Mouse (Mus musculus): Measurements from ENCODE around the gene Il9r. TPM values are rescaled to one million over a fixed set of nuclear protein-coding genes. Genes with fewer than 3 reads are reported as not detected.

The Il9r gene
- polyA plus RNA-seq (2012; rRNA removed) (0.11 and 0.16 TPM in 2 replicates), polyA plus RNA-seq (2014; fragmentation: Nextera tagmentation; extraction: Ambion mirVana) (0.08 and 0.18 TPM in 2 replicates)

- no peaks in the 10 kb centered on the region for H3K9me3 ChIP-seq (ENCODE audit: control insufficient read depth, low read length)
- peak; percentile 24; the same call in 1 of the 2 replicates for TF ChIP-seq CTCF (IDR thresholded peaks at IDR 0.05; ENCODE audit: low read depth)
- no peak for TF ChIP-seq EP300 (IDR thresholded peaks at IDR 0.05; ENCODE audit: low read depth)
- H3K4me2 ChIP-seq (ENCODE audit: low read depth), result no peak within 1 kb of the TSS
- H3K9ac ChIP-seq (replicated peaks), result no peak within 1 kb of the TSS
- H3K27me3 ChIP-seq (ENCODE audit: control insufficient read depth, insufficient read depth, low read length), result no peaks in the 10 kb centered on the region
- H3K4me1 ChIP-seq (replicated peaks; ENCODE audit: control insufficient read depth in 2 of 2, insufficient read depth in 2 of 2, low read length in 1 of 2), result peaks cover 5 to 25% of the 10 kb centered on the region in 2 experiments
- no peak within 1 kb of the TSS for H3K27ac ChIP-seq
- ATAC-seq (ENCODE audit: insufficient read depth), result no peak
- WGBS (ENCODE audit: insufficient replicate concordance), result 17% methylated on average over 10 of the region's 10 CpGs
- DNase-seq (ENCODE audit: low read depth in 3 of 3, low spot score in 3 of 3), result no peak
- no peaks in the 10 kb centered on the region for H3K36me3 ChIP-seq (replicated peaks; ENCODE audit: control insufficient read depth, insufficient read depth, low read depth)
- no peak within 1 kb of the TSS for H3K4me3 ChIP-seq (ENCODE audit: insufficient read depth in 1 of 2, low read depth in 2 of 2, low read length in 2 of 2)
These were observed at the start of gene Il9r for GRCm38 (mm10) chr11:32200075-32200601. Gene Il9r, minus strand, starts transcription at chr11:32200279.

- DNase-seq (ENCODE audit: low read depth in 3 of 3, low spot score in 3 of 3), result no peak
- Histone ChIP-seq H3K27me3 (ENCODE audit: control insufficient read depth, insufficient read depth, low read length) (no peaks in the 10 kb centered on the region), H3K36me3 (replicated peaks; ENCODE audit: control insufficient read depth, insufficient read depth, low read depth) (peaks cover 76% of the 10 kb centered on the region), H3K27ac (peak overlapping the region; percentile 100), H3K4me1 (replicated peaks; ENCODE audit: control insufficient read depth in 2 of 2, insufficient read depth in 2 of 2, low read length in 1 of 2) (peaks cover 91 to 92% of the 10 kb centered on the region in 2 experiments), H3K9me3 (ENCODE audit: control insufficient read depth, low read length) (no peaks in the 10 kb centered on the region), H3K9ac (replicated peaks) (peak overlapping the region; percentile 87), H3K4me2 (ENCODE audit: low read depth) (peak overlapping the region; percentile 53), H3K4me3 (ENCODE audit: insufficient read depth in 1 of 2, low read depth in 2 of 2, low read length in 2 of 2) (no peak overlapping the region)
- TF ChIP-seq EP300 (IDR thresholded peaks at IDR 0.05; ENCODE audit: low read depth) (no peak), CTCF (IDR thresholded peaks at IDR 0.05; ENCODE audit: low read depth) (peak; percentile 20; the same call in 1 of the 2 replicates)
- 65% methylated on average over 3 of the region's 3 CpGs for WGBS (ENCODE audit: insufficient replicate concordance)
- no peak for ATAC-seq (ENCODE audit: insufficient read depth)
These were observed 48.3 kb upstream of the Il9r start for GRCm38 (mm10) chr11:32248350-32248749.

- TF ChIP-seq EP300 (IDR thresholded peaks at IDR 0.05; ENCODE audit: low read depth), result no peak
- peak; percentile 81 for TF ChIP-seq CTCF (IDR thresholded peaks at IDR 0.05; ENCODE audit: low read depth)
- Histone ChIP-seq H3K27me3 (ENCODE audit: control insufficient read depth, insufficient read depth, low read length) (no peaks in the 10 kb centered on the region), H3K4me1 (replicated peaks; ENCODE audit: control insufficient read depth in 2 of 2, insufficient read depth in 2 of 2, low read length in 1 of 2) (peaks cover 92 to 94% of the 10 kb centered on the region in 2 experiments), H3K4me2 (ENCODE audit: low read depth) (peak overlapping the region; percentile 53), H3K36me3 (replicated peaks; ENCODE audit: control insufficient read depth, insufficient read depth, low read depth) (peaks cover 65% of the 10 kb centered on the region), H3K27ac (peak overlapping the region; percentile 100), H3K4me3 (ENCODE audit: insufficient read depth in 1 of 2, low read depth in 2 of 2, low read length in 2 of 2) (peak overlapping the region in 1 of 2 experiments; percentile 28; a peak in 1 of 4 replicates), H3K9me3 (ENCODE audit: control insufficient read depth, low read length) (no peaks in the 10 kb centered on the region), H3K9ac (replicated peaks) (peak overlapping the region; percentile 87)
- no peak for ATAC-seq (ENCODE audit: insufficient read depth)
- DNase-seq (ENCODE audit: low read depth in 3 of 3, low spot score in 3 of 3), result peak in 2 of 3 experiments; percentile 62 to 66
These were observed 47.0 kb upstream of the Il9r start for GRCm38 (mm10) chr11:32247068-32247467.

- Histone ChIP-seq H3K36me3 (replicated peaks; ENCODE audit: control insufficient read depth, insufficient read depth, low read depth) (peaks cover 69% of the 10 kb centered on the region), H3K4me2 (ENCODE audit: low read depth) (peak overlapping the region; percentile 72), H3K4me1 (replicated peaks; ENCODE audit: control insufficient read depth in 2 of 2, insufficient read depth in 2 of 2, low read length in 1 of 2) (peaks cover 93 to 96% of the 10 kb centered on the region in 2 experiments), H3K9me3 (ENCODE audit: control insufficient read depth, low read length) (no peaks in the 10 kb centered on the region), H3K4me3 (ENCODE audit: insufficient read depth in 1 of 2, low read depth in 2 of 2, low read length in 2 of 2) (peak overlapping the region; percentile 21 to 29; a peak in 3 of 4 replicates), H3K9ac (replicated peaks) (peak overlapping the region; percentile 91), H3K27ac (peak overlapping the region; percentile 100), H3K27me3 (ENCODE audit: control insufficient read depth, insufficient read depth, low read length) (no peaks in the 10 kb centered on the region)
- ATAC-seq (ENCODE audit: insufficient read depth) (peak; percentile 96), DNase-seq (ENCODE audit: low read depth in 3 of 3, low spot score in 3 of 3) (peak; percentile 95 to 97 (median 97))
- no peak for TF ChIP-seq CTCF (IDR thresholded peaks at IDR 0.05; ENCODE audit: low read depth)
- peak; percentile 100 for TF ChIP-seq EP300 (IDR thresholded peaks at IDR 0.05; ENCODE audit: low read depth)
- WGBS (ENCODE audit: insufficient replicate concordance), result 12% methylated on average over 6 of the region's 6 CpGs
These were observed 45.5 kb upstream of the Il9r start for GRCm38 (mm10) chr11:32245614-32246013.

- Histone ChIP-seq H3K27me3 (ENCODE audit: control insufficient read depth, insufficient read depth, low read length) (no peaks in the 10 kb centered on the region), H3K27ac (peak overlapping the region; percentile 100), H3K9ac (replicated peaks) (peak overlapping the region; percentile 91), H3K9me3 (ENCODE audit: control insufficient read depth, low read length) (no peaks in the 10 kb centered on the region), H3K4me2 (ENCODE audit: low read depth) (peak overlapping the region; percentile 72), H3K4me1 (replicated peaks; ENCODE audit: control insufficient read depth in 2 of 2, insufficient read depth in 2 of 2, low read length in 1 of 2) (peaks cover 83 to 86% of the 10 kb centered on the region in 2 experiments), H3K36me3 (replicated peaks; ENCODE audit: control insufficient read depth, insufficient read depth, low read depth) (peaks cover 74% of the 10 kb centered on the region), H3K4me3 (ENCODE audit: insufficient read depth in 1 of 2, low read depth in 2 of 2, low read length in 2 of 2) (no peak overlapping the region)
- 55% methylated on average over 1 of the region's 1 CpGs for WGBS (ENCODE audit: insufficient replicate concordance)
- no peak for ATAC-seq (ENCODE audit: insufficient read depth)
- no peak for TF ChIP-seq CTCF (IDR thresholded peaks at IDR 0.05; ENCODE audit: low read depth)
- no peak for DNase-seq (ENCODE audit: low read depth in 3 of 3, low spot score in 3 of 3)
These were observed 44.5 kb upstream of the Il9r start for GRCm38 (mm10) chr11:32244617-32245016.

Measured in liver, embryonic 14.5 days (tissue).